Mouse (Mus musculus) spleen, adult 2 months (tissue): ENCODE measurements around the gene Ntsr1.

Experiments used
- CTCF ChIP-seq: fragments of 200-500 bp; IDR thresholded peaks from 2 replicates; pipeline ENCODE4 v1.5.1; 2011; ENCODE audit warnings: mild to moderate bottlenecking, inconsistent platforms; ENCODE audit not compliant: insufficient read depth, insufficient read length, insufficient replicate concordance; ENCODE audit errors: extremely low read depth
- POLR2A ChIP-seq: fragments of 200-500 bp; IDR thresholded peaks from 2 replicates; pipeline ENCODE4 v1.6.1; 2011; ENCODE audit warnings: low read depth, low read length, inconsistent platforms

GRCm38 (mm10) chr2:180555219-180555618 lies 55.4 kb downstream of the Ntsr1 start:
- TF ChIP-seq CTCF (no peak), POLR2A (no peak)
